Mouse (Mus musculus) kidney, adult 9 months (tissue): ENCODE results near the gene L3mbtl1.
A peak's percentile ranks its signal among the peaks of the same experiment; 100 is the strongest.

Experiments used
- DNase-seq: peaks from one replicate; pipeline ENCODE4 v3.0.0; 2022

L3mbtl1 gene

DNA sequence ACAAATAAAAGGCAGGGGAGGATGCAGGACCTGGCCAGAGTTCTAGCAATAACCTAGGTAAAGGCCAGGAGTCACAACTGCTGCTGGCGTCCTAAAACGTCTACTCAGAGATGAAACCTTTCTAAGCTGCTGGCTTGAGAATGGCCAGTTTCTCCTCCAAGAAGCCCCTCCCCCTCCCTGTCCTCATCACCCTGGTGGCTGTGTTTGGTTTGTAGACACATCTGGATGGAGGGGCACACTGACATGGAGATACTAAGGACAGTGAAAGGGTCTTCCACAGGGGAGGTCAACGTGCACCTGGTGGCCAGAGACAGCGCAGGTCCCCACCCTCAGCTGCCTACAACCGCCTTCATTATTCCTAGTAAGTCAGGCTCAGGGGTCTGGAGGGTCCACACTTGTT, 3.7 kb downstream of the L3mbtl1 start:
- no peak for DNase-seq

GRCm38 (mm10) chr2:162947736-162948135, 4.5 kb downstream of the L3mbtl1 start:
- peak; percentile 48 for DNase-seq

DNA sequence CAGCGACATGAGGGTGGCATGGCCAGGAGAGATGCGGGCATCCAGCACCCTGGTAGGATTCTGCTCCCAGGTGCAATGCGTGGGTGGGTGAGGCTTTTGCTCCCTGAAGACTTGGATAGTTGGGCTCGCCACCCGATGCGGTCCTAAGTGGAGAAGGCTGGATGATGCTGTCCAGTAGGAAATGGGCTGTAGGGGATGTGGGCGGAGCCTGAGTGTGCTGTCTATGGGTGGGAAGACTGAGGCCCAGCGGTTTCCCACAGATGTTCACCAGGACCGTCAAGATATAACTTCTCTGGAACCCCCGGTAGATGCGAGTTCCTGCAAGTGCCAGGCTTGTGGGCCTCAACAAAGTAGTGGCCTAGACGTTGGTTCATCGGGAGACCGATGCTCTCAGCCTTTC, 4.9 kb downstream of the L3mbtl1 start:
- DNase-seq: no peak

DNA sequence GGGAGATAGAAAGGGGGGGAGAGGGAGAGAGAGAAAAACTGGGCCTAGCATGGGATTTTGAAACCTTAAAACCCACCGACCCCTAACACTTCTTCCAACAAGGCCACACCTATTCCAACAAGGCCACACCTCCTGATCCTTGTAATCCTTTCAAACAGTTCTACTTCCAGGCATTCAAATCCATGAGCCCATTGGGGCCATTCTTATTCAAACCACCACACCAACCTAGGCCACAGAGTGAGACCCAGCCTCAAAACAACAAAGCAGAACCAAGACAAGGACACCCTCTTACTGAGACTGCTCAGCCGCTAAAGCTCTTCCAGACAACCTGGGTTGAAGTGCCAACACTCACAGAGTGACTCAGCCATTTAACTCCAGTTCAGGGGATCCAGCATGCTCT, 7.5 kb downstream of the L3mbtl1 start:
- no peak for DNase-seq

- no peak for DNase-seq
Observed at GRCm38 (mm10) chr2:162956843-162957242, 13.6 kb downstream of the L3mbtl1 start.

DNA sequence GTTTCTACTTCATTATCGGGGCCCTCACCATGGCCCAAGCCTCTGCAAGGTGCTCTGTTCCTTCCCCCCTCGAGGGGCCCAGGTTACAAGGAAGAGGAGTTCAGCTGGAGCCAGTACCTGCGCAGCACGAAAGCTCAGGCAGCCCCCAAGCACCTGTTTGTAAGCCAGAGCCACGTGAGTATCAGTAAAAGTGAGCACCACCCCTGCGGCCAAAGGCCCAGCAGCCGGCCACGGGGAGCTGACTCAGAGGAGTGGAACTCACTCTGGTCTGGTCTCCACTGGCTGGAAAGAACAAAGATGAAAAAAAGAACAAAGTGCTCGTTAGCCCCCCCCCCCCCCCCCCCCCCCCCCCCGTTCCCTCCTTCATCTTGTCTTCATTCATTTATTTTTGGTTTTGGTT, 18.0 kb downstream of the L3mbtl1 start:
- no peak for DNase-seq

DNA sequence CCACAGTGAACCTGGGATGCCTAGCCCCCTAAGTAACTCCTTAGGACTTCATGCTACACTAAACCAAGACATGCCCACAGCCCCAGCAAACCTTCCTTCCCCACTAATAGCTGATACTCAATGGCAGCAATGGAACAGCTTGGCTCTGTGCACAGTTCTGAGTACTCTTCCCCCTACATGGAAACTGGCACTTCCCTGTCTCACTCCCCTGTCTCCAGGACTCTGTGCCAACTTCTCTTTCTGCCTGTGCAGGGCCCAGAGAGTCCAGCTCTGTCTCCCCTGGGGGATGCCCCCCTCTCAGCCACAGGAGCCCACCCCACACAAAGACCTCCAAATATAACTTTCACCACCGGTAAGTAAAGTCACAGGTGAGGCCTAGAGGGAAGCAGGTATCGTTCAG, 23.5 kb downstream of the L3mbtl1 start:
- DNase-seq: no peak

GRCm38 (mm10) chr2:162968357-162968756, 25.1 kb downstream of the L3mbtl1 start:
- peak; percentile 66 for DNase-seq

DNA sequence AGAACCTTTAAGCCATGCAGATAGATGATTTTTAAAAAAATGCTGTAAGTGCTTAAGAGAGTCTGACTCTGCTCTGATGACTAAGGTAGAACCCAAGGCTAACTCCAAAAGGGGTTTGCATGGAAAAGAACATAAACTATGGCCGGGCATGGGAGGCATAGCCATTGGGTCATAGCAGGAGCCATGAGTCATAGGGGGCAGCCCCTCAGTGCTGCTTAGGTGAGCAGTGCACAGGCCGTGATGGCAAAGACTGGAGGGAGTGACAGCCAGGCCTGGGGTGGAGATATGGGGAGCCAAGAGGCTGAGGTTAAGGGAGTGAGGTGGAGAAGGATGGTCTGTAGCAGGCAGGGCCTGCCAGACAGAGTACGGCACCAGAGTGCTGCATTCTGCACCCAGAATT, 25.8 kb downstream of the L3mbtl1 start:
- no peak for DNase-seq

GRCm38 (mm10) chr2:162970896-162971295, 27.6 kb downstream of the L3mbtl1 start:
- no peak for DNase-seq

- no peak for DNase-seq
Observed at GRCm38 (mm10) chr2:162972752-162973151, 29.5 kb downstream of the L3mbtl1 start.

- DNase-seq: no peak
Observed at GRCm38 (mm10) chr2:162973206-162973605, 29.9 kb downstream of the L3mbtl1 start.

- DNase-seq: no peak
Observed at GRCm38 (mm10) chr2:162973637-162974036, 30.4 kb downstream of the L3mbtl1 start.

DNA sequence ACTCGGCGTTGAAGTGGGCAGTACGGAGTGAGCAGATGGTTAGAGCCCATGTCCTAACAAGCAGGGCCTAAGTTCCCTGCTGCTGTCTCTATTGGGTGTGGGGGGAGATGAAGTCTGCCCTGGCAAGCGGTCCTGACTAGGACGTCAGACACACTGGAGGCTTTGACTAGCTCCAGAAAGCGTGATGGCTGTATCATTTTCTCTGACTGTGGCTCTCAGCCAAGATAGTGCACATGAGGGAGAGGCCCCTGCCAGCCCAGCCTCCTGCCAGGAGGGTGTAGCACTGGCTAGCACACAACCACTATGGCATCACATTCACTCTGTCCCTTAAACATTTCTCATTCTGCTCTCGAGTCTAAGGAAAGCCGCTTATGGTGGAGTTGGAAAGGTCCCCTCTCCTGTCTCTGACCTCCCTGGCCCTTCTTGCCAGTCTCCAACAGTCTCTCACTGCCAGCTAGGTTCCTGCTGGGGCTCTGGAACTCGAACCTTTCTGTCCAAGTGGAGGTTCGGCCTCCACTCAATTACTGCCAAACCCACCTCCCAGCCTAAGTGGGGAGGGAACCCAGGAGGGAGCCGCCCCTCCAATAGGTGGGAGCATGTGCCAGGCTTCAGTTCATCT, 32.0 kb downstream of the L3mbtl1 start:
- no peak for DNase-seq

GRCm38 (mm10) chr2:162976001-162976400, 32.7 kb downstream of the L3mbtl1 start:
- peak; percentile 68 for DNase-seq

GRCm38 (mm10) chr2:162984381-162984780, 41.1 kb downstream of the L3mbtl1 start:
- DNase-seq: peak; percentile 89

- peak; percentile 97 for DNase-seq
Observed at GRCm38 (mm10) chr2:162985923-162986322, 42.7 kb downstream of the L3mbtl1 start.

DNA sequence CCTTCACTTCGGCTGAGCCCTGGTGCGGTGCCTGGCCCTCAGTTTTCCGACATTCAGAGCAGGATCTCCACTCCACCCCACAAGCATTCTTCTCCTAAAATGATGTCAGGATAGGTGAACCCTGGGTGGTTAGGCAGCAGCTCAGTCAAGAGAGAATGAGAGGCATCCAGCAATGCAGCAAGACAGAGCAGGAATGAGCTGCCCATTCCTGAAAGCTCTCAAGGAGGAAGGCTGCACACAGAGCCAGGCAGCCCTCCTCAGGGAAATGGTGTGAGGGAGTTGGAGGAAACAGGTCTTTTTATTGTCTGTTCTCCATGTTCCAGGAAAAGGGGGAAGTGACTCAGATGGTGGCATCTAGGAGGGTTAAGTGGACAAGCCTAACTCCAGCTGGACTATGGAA, 43.5 kb downstream of the L3mbtl1 start:
- no peak for DNase-seq

DNA sequence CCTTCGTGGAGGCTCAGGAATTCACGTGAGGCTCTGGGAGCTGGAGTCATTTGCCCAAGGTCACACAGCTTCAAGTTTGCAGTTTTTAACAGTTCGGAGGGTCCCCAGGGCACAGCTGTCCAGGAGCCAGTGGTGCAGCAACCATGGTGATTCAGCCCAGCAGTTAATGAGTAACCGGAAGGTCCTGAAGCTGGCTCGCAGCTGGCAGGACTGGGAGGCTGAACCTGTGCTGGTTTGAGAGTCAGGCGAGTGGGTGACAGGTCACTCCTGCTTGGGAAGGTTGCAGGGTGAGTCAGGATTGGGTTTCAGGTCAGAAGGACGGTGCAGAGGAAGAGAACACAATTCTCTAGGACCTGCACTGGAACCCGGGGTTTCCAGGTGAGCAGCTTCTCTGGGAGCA, 43.9 kb downstream of the L3mbtl1 start, which contains the start of gene Sgk2:
TSS of gene Sgk2 (plus strand) at position 113 of the 400 bp plus-strand sequence.
- DNase-seq: peak; percentile 97

DNA sequence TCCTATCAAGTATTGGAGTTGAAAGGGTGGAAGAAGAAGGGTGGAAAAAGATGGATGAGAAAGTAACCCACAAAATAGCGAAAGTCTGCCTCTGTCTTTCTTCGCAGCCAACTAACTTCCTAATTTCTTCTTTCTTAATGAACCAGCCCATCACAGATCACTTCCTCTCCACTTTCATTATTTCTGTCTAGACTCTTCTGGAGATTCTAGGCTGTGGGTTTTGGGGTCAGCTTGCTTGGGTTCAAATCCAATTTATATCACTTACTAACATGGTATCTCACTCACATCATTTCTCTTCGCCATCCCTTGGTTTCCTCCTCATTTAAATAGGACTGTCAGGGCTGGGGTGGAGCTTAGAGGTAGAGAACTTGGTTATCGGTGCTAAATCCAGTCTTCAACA, 45.0 kb downstream of the L3mbtl1 start:
- no peak for DNase-seq

DNA sequence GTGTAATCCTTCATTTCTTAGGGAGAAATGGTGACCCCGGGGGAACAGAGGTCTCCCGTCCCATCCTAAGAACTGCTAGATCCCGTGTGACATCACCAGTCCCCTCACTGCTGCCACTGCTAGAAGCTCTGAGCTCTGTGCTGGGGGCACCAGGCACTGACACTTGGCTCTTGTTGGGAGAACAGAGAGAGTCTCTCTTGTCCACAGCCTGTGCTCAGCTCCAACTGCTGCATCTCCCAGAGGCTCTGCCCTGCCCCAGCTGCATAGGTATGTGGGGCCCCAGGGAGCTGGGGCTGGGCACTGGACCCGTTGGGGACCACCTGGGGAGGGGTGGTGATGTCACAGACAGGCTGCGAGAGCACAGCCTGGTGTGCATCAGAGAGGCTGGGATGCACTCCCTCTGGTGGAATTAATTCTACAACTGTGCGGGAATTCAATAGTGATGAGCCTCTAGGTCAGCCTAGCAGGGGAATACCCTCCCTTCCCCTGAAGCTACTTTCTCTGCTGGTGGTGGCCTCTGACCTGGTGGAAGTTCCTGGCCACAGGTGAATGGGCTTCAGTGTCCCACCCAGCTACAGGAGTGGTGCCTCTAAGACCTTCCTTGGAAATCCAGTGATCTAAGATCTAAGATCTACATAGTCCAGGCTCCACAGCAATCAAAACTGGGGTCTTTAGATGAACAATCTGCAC, 48.3 kb downstream of the L3mbtl1 start:
- peak; percentile 63 for DNase-seq

DNA sequence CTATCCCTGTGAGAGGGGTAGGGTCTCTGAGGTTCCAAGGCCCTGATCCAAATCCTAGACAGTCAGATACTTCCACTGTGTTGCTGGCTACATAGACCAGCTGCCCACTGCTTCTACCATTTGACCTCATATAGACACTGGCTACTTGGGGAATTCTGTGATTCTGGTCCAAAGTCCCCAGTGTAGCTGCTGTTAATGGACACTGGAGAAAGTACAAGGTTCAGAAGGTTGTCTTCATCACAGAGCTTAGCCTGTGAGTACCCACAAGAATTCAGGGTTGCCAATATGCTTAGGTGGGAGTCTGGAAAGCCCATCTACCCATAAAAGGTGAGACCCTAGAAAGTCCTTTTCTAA, 48.8 kb downstream of the L3mbtl1 start:
- peak; percentile 88 for DNase-seq

- DNase-seq: peak; percentile 86
Observed at GRCm38 (mm10) chr2:162993881-162994616, 50.8 kb downstream of the L3mbtl1 start.
